Mouse (Mus musculus) liver, embryonic 12.5 days (tissue): ENCODE results near the gene Efcab3. TPM values are rescaled to one million over a fixed set of nuclear protein-coding genes. Genes with fewer than 3 reads are reported as not detected.
A peak's percentile ranks its signal among the peaks of the same experiment; 100 is the strongest.

ENCODE experiments used
- ATAC-seq: fragments of 200-750 bp; cut with Nextera tagmentation; 2 replicates; pipeline ENCODE4 v1.8.0; 2017; ENCODE audit warnings: moderate number of reproducible peaks, mild to moderate bottlenecking, moderate library complexity
- H3K27ac ChIP-seq: fragments of 300-500 bp; sonication (generic); 2 replicates; pipeline ENCODE4 v1.5.1; 2016; ENCODE audit warnings: mild to moderate bottlenecking
- H3K27me3 ChIP-seq: fragments of 300-500 bp; sonication (generic); replicated peaks from 2 replicates; pipeline ENCODE4 v1.6.1; 2016; ENCODE audit warnings: mild to moderate bottlenecking, moderate library complexity
- H3K36me3 ChIP-seq: fragments of 300-500 bp; sonication (generic); 2 replicates; pipeline ENCODE4 v1.6.1; 2016; ENCODE audit warnings: mild to moderate bottlenecking, moderate library complexity
- H3K4me1 ChIP-seq: fragments of 300-500 bp; sonication (generic); 2 replicates; pipeline ENCODE4 v1.6.1; 2016
- H3K4me2 ChIP-seq: fragments of 300-500 bp; sonication (generic); 2 replicates; pipeline ENCODE4 v1.6.1; 2016; ENCODE audit warnings: mild to moderate bottlenecking, moderate library complexity
- H3K4me3 ChIP-seq: fragments of 300-500 bp; sonication (generic); 2 replicates; pipeline ENCODE4 v1.5.1; 2016; ENCODE audit warnings: mild to moderate bottlenecking, moderate library complexity
- H3K9ac ChIP-seq: fragments of 300-500 bp; sonication (generic); 2 replicates; pipeline ENCODE4 v1.6.1; 2016; ENCODE audit warnings: mild to moderate bottlenecking, moderate library complexity
- H3K9me3 ChIP-seq: fragments of 300-500 bp; sonication (generic); replicated peaks from 2 replicates; pipeline ENCODE4 v1.6.1; 2016; ENCODE audit warnings: mild to moderate bottlenecking, moderate library complexity
- WGBS: fragments of 180-500 bp; shearing (Covaris S2); methylation state at CpG from one replicate; pipeline ENCODE4 v1.1.7; 2016; ENCODE audit not compliant: insufficient replicate concordance; 5-methylcytosine and 5-hydroxymethylcytosine counted together
- polyA plus RNA-seq: library from polyadenylated mRNA; unstranded; fragments of >200 nt; fragmentation: Nextera tagmentation; extraction: Ambion mirVana; gene quantifications from 2 replicates; pipeline ENCODE4 v1.2.1, GENCODE M21; 2016

The Efcab3 gene
- polyA plus RNA-seq, 1 experiment from 2014 or later = not detected

GRCm38 (mm10) chr11:105164516-105165510 lies 101.4 kb downstream of the Efcab3 start:
- Histone ChIP-seq H3K4me3 (no peak overlapping the region), H3K4me1 (peaks cover 9% of the 10 kb centered on the region; the same call in 1 of the 2 replicates), H3K4me2 (0 out of 2 replicates have a peak overlapping the region, but pooled peaks have one; percentile 4), H3K27me3 (peaks cover 43% of the 10 kb centered on the region), H3K9me3 (peaks cover 16% of the 10 kb centered on the region), H3K9ac (no peak overlapping the region), H3K36me3 (peaks cover 48% of the 10 kb centered on the region), H3K27ac (no peak overlapping the region)
- WGBS = 69% methylated on average over 69 of the region's 69 CpGs
- peak; percentile 25; the same call in 1 of the 2 replicates for ATAC-seq

GRCm38 (mm10) chr11:105166780-105167179 lies 103.4 kb downstream of the Efcab3 start:
- Histone ChIP-seq H3K36me3 (peaks cover 46% of the 10 kb centered on the region), H3K4me1 (peaks cover 12% of the 10 kb centered on the region), H3K9me3 (peaks cover 16% of the 10 kb centered on the region), H3K27ac (no peak overlapping the region), H3K27me3 (peaks cover 43% of the 10 kb centered on the region), H3K4me2 (no peak overlapping the region), H3K4me3 (no peak overlapping the region), H3K9ac (no peak overlapping the region)
- no peak for ATAC-seq
- WGBS = 84% methylated on average over 10 of the region's 10 CpGs

Other genes with a start within 250 kb of the Efcab3 start
- gene Mettl2, start 62.8 kb downstream of the Efcab3 start, polyA plus RNA-seq = 34.3 and 35.1 TPM in 2 replicates
- not detected in 2 replicates for gene Gm10842, start 83.3 kb downstream of the Efcab3 start, polyA plus RNA-seq
- gene Tlk2, start 115.2 kb downstream of the Efcab3 start, polyA plus RNA-seq = 15.9 and 16.0 TPM in 2 replicates
- gene Mrc2, start 229.1 kb downstream of the Efcab3 start, polyA plus RNA-seq = 2.8 and 3.2 TPM in 2 replicates